Comparison of ENCODE assay signal across 26 mouse cellular contexts in the genomic region with DNA sequence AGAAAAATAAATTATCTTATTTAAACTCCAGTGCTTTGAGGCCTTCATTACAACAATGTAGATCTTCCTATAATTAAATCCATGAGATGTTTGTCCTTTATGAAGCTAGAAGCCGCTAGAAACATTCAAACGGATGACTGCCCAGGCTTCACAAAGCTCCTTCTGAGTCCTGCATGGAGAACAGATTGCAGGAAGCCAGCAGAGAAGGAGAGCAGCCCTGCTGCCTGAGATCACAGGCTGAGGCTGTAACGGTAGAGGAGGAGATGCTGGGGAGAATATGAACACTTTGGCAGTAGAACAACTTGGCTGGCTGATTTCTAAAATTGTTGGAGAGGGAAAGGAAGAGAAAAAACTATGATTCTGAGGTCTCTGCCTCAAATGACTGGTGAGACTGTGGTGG. TPM values are rescaled to one million over a fixed set of nuclear protein-coding genes. Genes with fewer than 3 reads are reported as not detected.
DNase-seq lines count a peak whose midpoint lies in the region; ATAC-seq and TF ChIP-seq lines count a peak whose summit lies in the region.
"Had no signal": no experiment of that assay in that cellular context is flagged by ENCODE, and none has a peak within 500 bp of the region (broad histone marks: within the 10 kb centered on the region; RNA-seq: fewer than 3 reads in every experiment).

No protein-coding gene starts in this region.

- no peak overlapping the region for H3K9ac ChIP-seq in hindbrain, postnatal 0 days (replicated peaks; ENCODE audit: low read length)
- H3K9ac ChIP-seq in hindbrain, embryonic 16.5 days (ENCODE audit: low read depth, low read length) = no peak overlapping the region
- H3K9ac ChIP-seq in midbrain, postnatal 0 days (replicated peaks; ENCODE audit: low read length, poor library complexity, severe bottlenecking) = no peak overlapping the region
- H3K9ac ChIP-seq in midbrain, embryonic 15.5 days = no peak overlapping the region
- no peak overlapping the region for H3K9ac ChIP-seq in stomach, postnatal 0 days (ENCODE audit: low read length)
- H3K9ac ChIP-seq: heart, embryonic 15.5 days; hindbrain, embryonic 14.5 days; intestine, embryonic 15.5 days; limb, embryonic 13.5 days; liver, embryonic 12.5 days; neural tube, embryonic 15.5 days; stomach, embryonic 15.5 days had no signal

- no peak overlapping the region for H3K27ac ChIP-seq in hindbrain, postnatal 0 days
- no peak overlapping the region for H3K27ac ChIP-seq in hindbrain, embryonic 16.5 days (ENCODE audit: low read depth, low read length)
- no peak overlapping the region for H3K27ac ChIP-seq in midbrain, postnatal 0 days (ENCODE audit: low read depth, low read length)
- no peak overlapping the region for H3K27ac ChIP-seq in midbrain, embryonic 15.5 days
- H3K27ac ChIP-seq in olfactory bulb, adult 2 months (ENCODE audit: insufficient read depth, low read depth, low read length) = peak overlapping the region; percentile 47; the same call in 1 of the 2 replicates
- no peak overlapping the region for H3K27ac ChIP-seq in stomach, postnatal 0 days (replicated peaks)
- H3K27ac ChIP-seq: forebrain, embryonic 10.5 days; heart, embryonic 15.5 days; hindbrain, embryonic 14.5 days; intestine, embryonic 15.5 days; limb, embryonic 13.5 days; liver, embryonic 12.5 days; midbrain, embryonic 10.5 days; neural tube, embryonic 15.5 days; stomach, embryonic 15.5 days had no signal

- H3K4me2 ChIP-seq in hindbrain, postnatal 0 days (ENCODE audit: low read depth, low read length) = no peak overlapping the region
- no peak overlapping the region for H3K4me2 ChIP-seq in hindbrain, embryonic 16.5 days (ENCODE audit: low read length)
- H3K4me2 ChIP-seq in midbrain, postnatal 0 days (ENCODE audit: low read depth, low read length, poor library complexity, severe bottlenecking) = no peak overlapping the region
- no peak overlapping the region for H3K4me2 ChIP-seq in midbrain, embryonic 15.5 days
- H3K4me2 ChIP-seq in stomach, postnatal 0 days (replicated peaks; ENCODE audit: low read depth) = no peak overlapping the region
- H3K4me2 ChIP-seq: heart, embryonic 15.5 days; hindbrain, embryonic 14.5 days; intestine, embryonic 15.5 days; limb, embryonic 13.5 days; liver, embryonic 12.5 days; neural tube, embryonic 15.5 days; stomach, embryonic 15.5 days had no signal

- no peak for TF ChIP-seq POLR2A in olfactory bulb, adult 2 months (IDR thresholded peaks at IDR 0.05; ENCODE audit: insufficient read depth, low read depth, low read length)

- no peak for TF ChIP-seq CTCF in hindbrain, postnatal 0 days (IDR thresholded peaks at IDR 0.05; ENCODE audit: low read depth)
- TF ChIP-seq CTCF in midbrain, postnatal 0 days (IDR thresholded peaks at IDR 0.05) = no peak
- TF ChIP-seq CTCF in olfactory bulb, adult 2 months (IDR thresholded peaks at IDR 0.05; ENCODE audit: insufficient read depth, low read depth, low read length) = no peak
- TF ChIP-seq CTCF in stomach, postnatal 0 days (IDR thresholded peaks at IDR 0.05; ENCODE audit: low read depth) = no peak

- no peaks in the 10 kb centered on the region for H3K36me3 ChIP-seq in hindbrain, postnatal 0 days (ENCODE audit: insufficient read depth, low read length)
- no peaks in the 10 kb centered on the region for H3K36me3 ChIP-seq in hindbrain, embryonic 16.5 days (ENCODE audit: control insufficient read depth, insufficient read depth, low read length)
- H3K36me3 ChIP-seq in midbrain, postnatal 0 days (ENCODE audit: insufficient read depth, low read length) = no peaks in the 10 kb centered on the region
- H3K36me3 ChIP-seq in midbrain, embryonic 15.5 days (replicated peaks) = no peaks in the 10 kb centered on the region
- no peaks in the 10 kb centered on the region for H3K36me3 ChIP-seq in stomach, postnatal 0 days (ENCODE audit: control insufficient read depth, insufficient read depth, low read length)
- H3K36me3 ChIP-seq: forebrain, embryonic 10.5 days; heart, embryonic 15.5 days; intestine, embryonic 15.5 days; limb, embryonic 13.5 days; liver, embryonic 12.5 days; midbrain, embryonic 10.5 days; neural tube, embryonic 15.5 days; stomach, embryonic 15.5 days had no signal

- H3K9me3 ChIP-seq in hindbrain, postnatal 0 days (ENCODE audit: low read length) = no peaks in the 10 kb centered on the region
- H3K9me3 ChIP-seq in hindbrain, embryonic 16.5 days (ENCODE audit: control insufficient read depth, low read length) = peaks cover 4% of the 10 kb centered on the region; the same call in 1 of the 2 replicates
- H3K9me3 ChIP-seq in midbrain, postnatal 0 days (ENCODE audit: low read length) = no peaks in the 10 kb centered on the region
- no peaks in the 10 kb centered on the region for H3K9me3 ChIP-seq in midbrain, embryonic 15.5 days
- H3K9me3 ChIP-seq in stomach, postnatal 0 days (ENCODE audit: control insufficient read depth, low read length) = no peaks in the 10 kb centered on the region
- H3K9me3 ChIP-seq: forebrain, embryonic 10.5 days; heart, embryonic 15.5 days; intestine, embryonic 15.5 days; limb, embryonic 13.5 days; liver, embryonic 12.5 days; midbrain, embryonic 10.5 days; neural tube, embryonic 15.5 days; stomach, embryonic 15.5 days had no signal

- H3K4me1 ChIP-seq in hindbrain, postnatal 0 days (ENCODE audit: insufficient read depth, low read length) = no peaks in the 10 kb centered on the region
- H3K4me1 ChIP-seq in hindbrain, embryonic 16.5 days (ENCODE audit: control insufficient read depth, insufficient read depth, low read depth, low read length) = no peaks in the 10 kb centered on the region
- H3K4me1 ChIP-seq in midbrain, postnatal 0 days (ENCODE audit: insufficient read depth, low read length) = no peaks in the 10 kb centered on the region; the same call in 1 of the 2 replicates
- no peaks in the 10 kb centered on the region for H3K4me1 ChIP-seq in midbrain, embryonic 15.5 days
- 0 out of 2 replicates have a peak, but pooled peaks cover 2% of the 10 kb centered on the region for H3K4me1 ChIP-seq in olfactory bulb, adult 2 months (ENCODE audit: control insufficient read depth, insufficient read depth, low read length)
- H3K4me1 ChIP-seq in stomach, postnatal 0 days (replicated peaks; ENCODE audit: control insufficient read depth, insufficient read depth) = no peaks in the 10 kb centered on the region
- H3K4me1 ChIP-seq: forebrain, embryonic 10.5 days; heart, embryonic 15.5 days; intestine, embryonic 15.5 days; limb, embryonic 13.5 days; liver, embryonic 12.5 days; midbrain, embryonic 10.5 days; stomach, embryonic 15.5 days had no signal

- 40% methylated on average over 3 of the region's 3 CpGs for WGBS in hindbrain, postnatal 0 days
- WGBS in hindbrain, embryonic 16.5 days = 54% methylated on average over 3 of the region's 3 CpGs
- 36% methylated on average over 3 of the region's 3 CpGs for WGBS in midbrain, postnatal 0 days
- WGBS in midbrain, embryonic 15.5 days = 42% methylated on average over 3 of the region's 3 CpGs
- 18% methylated on average over 3 of the region's 3 CpGs for WGBS in olfactory bulb, adult 2 months
- WGBS in stomach, postnatal 0 days = 58% methylated on average over 3 of the region's 3 CpGs

- H3K4me3 ChIP-seq in hindbrain, postnatal 0 days (ENCODE audit: low read length) = no peak overlapping the region
- no peak overlapping the region for H3K4me3 ChIP-seq in hindbrain, embryonic 16.5 days (ENCODE audit: low read length)
- H3K4me3 ChIP-seq in midbrain, postnatal 0 days (ENCODE audit: low read depth, low read length) = no peak overlapping the region
- no peak overlapping the region for H3K4me3 ChIP-seq in midbrain, embryonic 15.5 days
- H3K4me3 ChIP-seq in olfactory bulb, adult 2 months (ENCODE audit: insufficient read depth, low read depth, low read length) = no peak overlapping the region
- no peak overlapping the region for H3K4me3 ChIP-seq in stomach, postnatal 0 days (ENCODE audit: low read depth, low read length)
- H3K4me3 ChIP-seq: forebrain, embryonic 10.5 days; heart, embryonic 15.5 days; intestine, embryonic 15.5 days; limb, embryonic 13.5 days; liver, embryonic 12.5 days; midbrain, embryonic 10.5 days; neural tube, embryonic 15.5 days; stomach, embryonic 15.5 days had no signal

- no peak for ATAC-seq in cerebellum, adult (ENCODE audit: insufficient number of reproducible peaks, low FRiP score, low TSS enrichment)
- ATAC-seq in hindbrain, postnatal 0 days = no peak
- ATAC-seq in hindbrain, embryonic 16.5 days = no peak
- ATAC-seq in midbrain, postnatal 0 days (ENCODE audit: low FRiP score) = no peak
- no peak for ATAC-seq in midbrain, embryonic 15.5 days (replicated peaks)
- no peak for ATAC-seq in stomach, postnatal 0 days (ENCODE audit: low FRiP score, low TSS enrichment)
- ATAC-seq: intestine, embryonic 15.5 days; liver, embryonic 12.5 days had no signal

- TF ChIP-seq EP300 in stomach, postnatal 0 days (optimal IDR thresholded peaks at IDR 0.05) = no peak

- DNase-seq in cerebellum, postnatal 25 days = peak; percentile 19 to 41
- peak; percentile 13 for DNase-seq in hindbrain, postnatal 0 days (ENCODE audit: low spot score)
- DNase-seq in midbrain, postnatal 0 days (ENCODE audit: low spot score) = peak; percentile 14
- no peak for DNase-seq in stomach, postnatal 0 days (ENCODE audit: low spot score)
- DNase-seq: adrenal gland, postnatal 25 days; gastrocnemius, postnatal 25 days; heart, postnatal 4 days; kidney, adult 8-10 months; kidney, postnatal 10 days; lung, adult 18-20 months; lung, postnatal 10 days; thymus, adult 18-20 months; thymus, postnatal 36 days had no signal

- no peaks in the 10 kb centered on the region for H3K27me3 ChIP-seq in hindbrain, postnatal 0 days (ENCODE audit: insufficient read depth, low read length)
- H3K27me3 ChIP-seq in hindbrain, embryonic 16.5 days (replicated peaks; ENCODE audit: control insufficient read depth, insufficient read depth, low read length) = no peaks in the 10 kb centered on the region
- H3K27me3 ChIP-seq in midbrain, postnatal 0 days (ENCODE audit: insufficient read depth, low read length) = no peaks in the 10 kb centered on the region
- H3K27me3 ChIP-seq in midbrain, embryonic 15.5 days (replicated peaks) = no peaks in the 10 kb centered on the region
- H3K27me3 ChIP-seq in stomach, postnatal 0 days (ENCODE audit: control insufficient read depth, insufficient read depth, low read length) = no peaks in the 10 kb centered on the region
- H3K27me3 ChIP-seq: heart, embryonic 15.5 days; intestine, embryonic 15.5 days; limb, embryonic 13.5 days; liver, embryonic 12.5 days; neural tube, embryonic 15.5 days; stomach, embryonic 15.5 days had no signal

RNA-seq across cellular contexts. Expression of a gene that starts 48.1 kb away (rescaled TPM):
- 38.6 and 51.5 TPM in 2 replicates for total RNA-seq in hindbrain, postnatal 0 days (2014; rRNA removed)
- 52.7 and 55.7 TPM in 2 replicates for polyA plus RNA-seq in hindbrain, postnatal 0 days (2015; fragmentation: Nextera tagmentation; extraction: Ambion mirVana)
- polyA plus RNA-seq in hindbrain, embryonic 16.5 days (2015; fragmentation: Nextera tagmentation; extraction: Ambion mirVana) = 73.8 and 77.8 TPM in 2 replicates
- 57.1 and 65.9 TPM in 2 replicates for total RNA-seq in midbrain, postnatal 0 days (2014; rRNA removed)
- 64.7 and 69.1 TPM in 2 replicates for polyA plus RNA-seq in midbrain, postnatal 0 days (2015; fragmentation: Nextera tagmentation; extraction: Ambion mirVana)
- 90.5 and 94.9 TPM in 2 replicates for polyA plus RNA-seq in midbrain, embryonic 15.5 days (2015; fragmentation: Nextera tagmentation; extraction: Ambion mirVana)
- polyA plus RNA-seq in olfactory bulb, adult 2 months (2012; ENCODE audit: insufficient read depth, insufficient read length, low replicate concordance, missing spikeins) = not detected in 2 replicates
- 18.6 and 18.8 TPM in 2 replicates for polyA plus RNA-seq in stomach, postnatal 0 days (2015; fragmentation: Nextera tagmentation; extraction: Ambion mirVana)

Comparison
In these comparisons a context has a peak if more than half of its experiments do, and no peak if none do; other contexts are left out.
1. RNA of a gene that starts 48.1 kb away (polyA plus RNA-seq): 90.5 to 94.9 TPM in midbrain, embryonic 15.5 days, 73.8 to 77.8 TPM in hindbrain, embryonic 16.5 days, 64.7 to 69.1 TPM in midbrain, postnatal 0 days, 52.7 to 55.7 TPM in hindbrain, postnatal 0 days and 18.6 to 18.8 TPM in stomach, postnatal 0 days; not detected in olfactory bulb, adult 2 months; every median in the first group is over 10 times any median in the second.